Mouse (Mus musculus) cortical plate, adult 2 months (tissue): ENCODE measurements around the gene Setd5. TPM values are rescaled to one million over a fixed set of nuclear protein-coding genes. Genes with fewer than 3 reads are reported as not detected.

Experiments used
- H3K27ac ChIP-seq: fragments of 200-500 bp; 2 replicates; pipeline ENCODE4 v1.5.1; 2012; ENCODE audit warnings: low read length, control low read depth, inconsistent platforms; ENCODE audit not compliant: insufficient read depth
- H3K4me1 ChIP-seq: fragments of 200-500 bp; 2 replicates; pipeline ENCODE4 v1.6.1; 2011; ENCODE audit warnings: low read length; ENCODE audit not compliant: control insufficient read depth, insufficient read depth
- H3K4me3 ChIP-seq: fragments of 200-500 bp; 2 replicates; pipeline ENCODE4 v1.5.1; 2011; ENCODE audit warnings: mild to moderate bottlenecking, low read length, control low read depth; ENCODE audit not compliant: insufficient read depth
- CTCF ChIP-seq: fragments of 200-500 bp; IDR thresholded peaks from 2 replicates; pipeline ENCODE4 v1.5.1; 2011; ENCODE audit warnings: mild to moderate bottlenecking, control low read depth, low read length; ENCODE audit not compliant: insufficient read depth; ENCODE audit errors: extremely low read depth
- POLR2A ChIP-seq: fragments of 200-500 bp; IDR thresholded peaks from 2 replicates; pipeline ENCODE4 v1.6.1; 2011; ENCODE audit warnings: mild to moderate bottlenecking, low read length, control low read depth; ENCODE audit not compliant: insufficient read depth; ENCODE audit errors: extremely low read depth
- polyA plus RNA-seq: library from polyadenylated mRNA; depleted of rRNA; stranded (reverse); fragments of >200 nt; gene quantifications from 2 replicates; pipeline ENCODE4 v1.2.3, GENCODE M21; 2012

Gene Setd5
- polyA plus RNA-seq, 1 experiment: 53.2 TPM

- no peak for TF ChIP-seq CTCF
- no peak for TF ChIP-seq POLR2A
- no peak overlapping the region for H3K27ac ChIP-seq
- H3K4me1 ChIP-seq: no peaks in the 10 kb centered on the region
- no peak overlapping the region for H3K4me3 ChIP-seq
Measured at GRCm38 (mm10) chr6:113052972-113053371, 24.2 kb upstream of the Setd5 start.

- no peaks in the 10 kb centered on the region for H3K4me1 ChIP-seq
- TF ChIP-seq CTCF (no peak), POLR2A (no peak)
- H3K27ac ChIP-seq: no peak overlapping the region
- H3K4me3 ChIP-seq: no peak overlapping the region
Measured at GRCm38 (mm10) chr6:113054552-113055107, 22.5 kb upstream of the Setd5 start.

- TF ChIP-seq CTCF (no peak), POLR2A (no peak)
- Histone ChIP-seq H3K4me1 (no peaks in the 10 kb centered on the region; the same call in 1 of the 2 replicates), H3K4me3 (no peak overlapping the region), H3K27ac (no peak overlapping the region)
Measured at GRCm38 (mm10) chr6:113060892-113061563, 16.1 kb upstream of the Setd5 start.

GRCm38 (mm10) chr6:113062253-113062652, 14.9 kb upstream of the Setd5 start:
- H3K27ac ChIP-seq: no peak overlapping the region
- no peak for TF ChIP-seq CTCF
- no peaks in the 10 kb centered on the region; the same call in 1 of the 2 replicates for H3K4me1 ChIP-seq
- no peak overlapping the region for H3K4me3 ChIP-seq

- Histone ChIP-seq H3K4me1 (no peaks in the 10 kb centered on the region; the same call in 1 of the 2 replicates), H3K4me3 (no peak overlapping the region), H3K27ac (no peak overlapping the region)
- TF ChIP-seq POLR2A: no peak
- TF ChIP-seq CTCF: no peak
Measured at GRCm38 (mm10) chr6:113063363-113063762, 13.8 kb upstream of the Setd5 start.

GRCm38 (mm10) chr6:113065186-113065585, 12.0 kb upstream of the Setd5 start:
- no peak overlapping the region for H3K27ac ChIP-seq
- TF ChIP-seq CTCF (no peak), POLR2A (no peak)
- H3K4me3 ChIP-seq: no peak overlapping the region
- no peaks in the 10 kb centered on the region; the same call in 1 of the 2 replicates for H3K4me1 ChIP-seq

GRCm38 (mm10) chr6:113069154-113069553, 8.0 kb upstream of the Setd5 start:
- TF ChIP-seq CTCF (no peak), POLR2A (no peak)
- no peak overlapping the region for H3K4me3 ChIP-seq
- H3K4me1 ChIP-seq: no peaks in the 10 kb centered on the region
- H3K27ac ChIP-seq: no peak overlapping the region

GRCm38 (mm10) chr6:113075261-113075660, 1.9 kb upstream of the Setd5 start:
- Histone ChIP-seq H3K4me1 (peaks cover 1% of the 10 kb centered on the region; the same call in 1 of the 2 replicates), H3K27ac (no peak overlapping the region)
- TF ChIP-seq CTCF (no peak), POLR2A (no peak)

GRCm38 (mm10) chr6:113076012-113076685, 1.0 kb upstream of the Setd5 start:
- peak overlapping the region; percentile 57 for H3K4me3 ChIP-seq
- TF ChIP-seq CTCF (no peak), POLR2A (0 out of 2 replicates have a peak, but pooled peaks have one; percentile 9)
- no peak overlapping the region for H3K27ac ChIP-seq
- H3K4me1 ChIP-seq: peaks cover 1% of the 10 kb centered on the region; the same call in 1 of the 2 replicates

More at GRCm38 (mm10) chr6:113075261-113075660, 1.9 kb upstream of the Setd5 start:
- H3K4me3 ChIP-seq: peak overlapping the region; percentile 57; the same call in 1 of the 2 replicates

GRCm38 (mm10) chr6:113077569-113078030, 435 bp downstream of the Setd5 start:
- peak overlapping the region; percentile 57 for H3K4me3 ChIP-seq
- H3K4me1 ChIP-seq: peaks cover 5% of the 10 kb centered on the region; the same call in 1 of the 2 replicates
- no peak for TF ChIP-seq CTCF
- TF ChIP-seq POLR2A: no peak
- peak overlapping the region; percentile 99 for H3K27ac ChIP-seq
